Mouse (Mus musculus): Measurements from ENCODE around the gene Kirrel3.

Gene Kirrel3

GRCm38 (mm10) chr9:34703547-34704300, 218.0 kb downstream of the Kirrel3 start:
- no peak for DNase-seq

- no peak for DNase-seq
Observed at GRCm38 (mm10) chr9:34704357-34704756, 218.7 kb downstream of the Kirrel3 start.

GRCm38 (mm10) chr9:34706350-34706873, 220.7 kb downstream of the Kirrel3 start:
- DNase-seq: no peak

GRCm38 (mm10) chr9:34708691-34709090, 223.0 kb downstream of the Kirrel3 start:
- no peak for DNase-seq

GRCm38 (mm10) chr9:34711996-34712395, 226.3 kb downstream of the Kirrel3 start:
- DNase-seq: no peak

DNA sequence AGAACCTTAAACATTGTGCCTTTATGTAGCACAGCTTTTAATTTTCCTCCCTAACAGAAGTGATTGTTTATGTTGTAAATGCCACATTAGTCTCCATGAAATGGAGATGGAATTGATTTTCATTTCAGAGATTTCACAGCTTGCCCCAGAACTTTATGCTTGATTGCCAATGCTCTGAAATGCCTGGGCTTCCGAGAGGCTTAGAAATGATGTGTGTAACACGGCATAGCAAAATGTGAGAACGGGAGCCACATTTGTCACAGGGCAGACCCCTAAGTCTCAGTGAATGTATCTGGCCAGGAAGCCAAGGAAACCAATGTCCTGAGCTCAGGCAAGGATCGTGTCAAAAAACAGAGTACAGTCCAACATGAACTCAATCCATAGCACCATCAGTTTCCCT, 227.3 kb downstream of the Kirrel3 start:
- no peak for DNase-seq

- no peak for DNase-seq
Observed at GRCm38 (mm10) chr9:34713462-34713926, 227.8 kb downstream of the Kirrel3 start.

- DNase-seq: no peak
Observed at GRCm38 (mm10) chr9:34714996-34715619, 229.4 kb downstream of the Kirrel3 start.

DNA sequence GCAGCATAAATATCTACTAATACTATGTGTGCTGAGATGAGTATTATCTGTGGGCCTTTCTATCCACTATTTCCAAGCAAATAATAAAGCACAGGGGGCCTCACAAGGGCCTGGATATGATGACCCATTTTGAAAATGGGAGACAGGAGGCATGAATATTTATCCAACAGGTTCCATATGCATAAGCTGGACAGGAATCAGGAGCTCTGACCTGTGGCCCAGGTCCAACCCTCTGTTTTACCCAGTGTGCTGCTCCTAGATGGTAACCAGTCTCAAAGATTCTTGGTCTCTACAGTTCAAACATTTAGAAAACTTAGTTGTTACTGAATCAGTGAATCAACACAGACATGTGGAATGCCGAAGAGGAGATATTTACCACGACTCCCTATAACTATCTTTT, 230.8 kb downstream of the Kirrel3 start:
- DNase-seq: no peak

- no peak for DNase-seq
Observed at GRCm38 (mm10) chr9:34721478-34722197, 235.9 kb downstream of the Kirrel3 start.

- no peak for DNase-seq
Observed at GRCm38 (mm10) chr9:34722198-34722550, 236.5 kb downstream of the Kirrel3 start.

- DNase-seq: no peak
Observed at GRCm38 (mm10) chr9:34732507-34732906, 246.8 kb downstream of the Kirrel3 start.

- no peak for DNase-seq
Observed at GRCm38 (mm10) chr9:34733579-34733978, 247.9 kb downstream of the Kirrel3 start.

DNA sequence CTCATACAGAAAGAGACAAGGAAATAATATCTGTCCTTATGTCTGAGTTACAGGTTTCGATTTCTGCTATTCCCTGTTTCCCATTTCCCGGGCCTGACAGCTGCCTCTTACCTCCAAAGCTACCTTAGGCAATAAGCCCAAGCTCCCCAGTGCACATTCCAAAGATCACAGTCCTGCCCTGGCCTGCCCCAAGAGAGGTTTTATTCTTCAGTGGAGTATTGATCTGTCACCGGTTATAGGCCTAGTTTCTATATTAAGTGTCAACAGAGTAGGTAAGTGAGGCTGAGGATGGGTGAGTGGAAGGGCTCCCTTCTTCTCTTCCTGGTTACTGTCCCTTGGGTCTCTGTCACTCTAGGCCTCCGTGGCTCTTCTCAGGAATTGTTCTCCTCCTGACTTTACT, 249.3 kb downstream of the Kirrel3 start:
- no peak for DNase-seq

- no peak for DNase-seq
Observed at GRCm38 (mm10) chr9:34739431-34739830, 253.7 kb downstream of the Kirrel3 start.

DNA sequence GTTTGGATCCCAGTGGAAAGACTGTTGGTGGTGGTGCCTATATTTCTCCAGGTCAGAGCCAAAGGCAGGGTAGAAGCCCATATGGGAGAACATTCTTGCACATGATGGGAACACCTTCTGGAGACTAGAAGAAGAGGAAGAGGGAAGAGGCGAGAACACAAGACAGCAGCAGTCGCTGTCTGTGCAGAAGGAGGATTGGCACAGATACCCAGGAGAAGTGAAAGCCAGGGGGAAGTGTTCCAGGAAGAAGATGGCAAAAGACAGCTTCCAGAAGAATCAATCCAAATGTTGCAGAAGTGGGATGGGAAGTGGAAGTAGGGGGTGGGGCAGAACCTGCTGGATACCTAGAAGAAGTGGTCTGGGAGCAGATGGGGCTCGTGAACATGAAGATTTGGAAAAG, 255.1 kb downstream of the Kirrel3 start:
- DNase-seq: no peak

DNA sequence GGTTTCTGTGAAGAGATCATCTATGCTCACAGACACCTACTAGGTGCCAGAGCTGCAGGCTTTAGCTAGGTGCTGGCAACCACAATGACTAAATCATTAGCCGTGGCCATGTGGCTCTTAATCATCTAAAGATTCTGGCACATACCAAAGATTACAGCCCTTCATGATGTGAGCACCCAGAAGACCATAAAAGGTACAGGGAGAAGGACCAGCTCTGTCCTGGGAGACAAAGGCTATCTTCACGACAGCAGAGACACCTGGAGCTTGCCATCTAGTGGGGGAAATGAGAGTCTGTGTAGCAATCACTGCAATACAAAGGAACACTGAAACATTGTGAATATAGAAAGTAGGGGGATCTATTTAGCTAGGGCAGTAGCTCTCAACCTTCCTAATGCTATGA, 262.3 kb downstream of the Kirrel3 start:
- DNase-seq: no peak

GRCm38 (mm10) chr9:34749161-34749560, 263.5 kb downstream of the Kirrel3 start:
- no peak for DNase-seq

GRCm38 (mm10) chr9:34749877-34750276, 264.2 kb downstream of the Kirrel3 start:
- no peak for DNase-seq

- DNase-seq: no peak
Observed at GRCm38 (mm10) chr9:34750887-34751286, 265.2 kb downstream of the Kirrel3 start.

GRCm38 (mm10) chr9:34752076-34752800, 266.5 kb downstream of the Kirrel3 start:
- no peak for DNase-seq

DNA sequence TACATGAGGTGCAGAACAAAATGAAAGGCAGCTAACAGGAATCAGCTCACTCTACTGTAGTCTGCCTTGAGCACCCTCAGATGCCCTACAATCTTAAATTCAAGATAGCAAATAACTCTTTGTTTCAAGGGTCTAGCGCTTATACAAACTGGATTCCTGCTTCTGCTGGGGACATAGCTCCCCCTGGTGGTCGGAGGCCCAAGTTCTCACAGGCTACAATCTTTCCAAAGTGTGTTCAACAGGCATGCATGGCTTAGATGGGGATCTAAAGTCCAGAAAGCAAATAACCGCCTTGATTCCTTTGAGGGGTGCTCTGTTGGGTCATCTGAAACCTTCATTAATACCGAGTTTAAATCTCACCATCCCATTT, 267.1 kb downstream of the Kirrel3 start:
- DNase-seq: no peak

DNA sequence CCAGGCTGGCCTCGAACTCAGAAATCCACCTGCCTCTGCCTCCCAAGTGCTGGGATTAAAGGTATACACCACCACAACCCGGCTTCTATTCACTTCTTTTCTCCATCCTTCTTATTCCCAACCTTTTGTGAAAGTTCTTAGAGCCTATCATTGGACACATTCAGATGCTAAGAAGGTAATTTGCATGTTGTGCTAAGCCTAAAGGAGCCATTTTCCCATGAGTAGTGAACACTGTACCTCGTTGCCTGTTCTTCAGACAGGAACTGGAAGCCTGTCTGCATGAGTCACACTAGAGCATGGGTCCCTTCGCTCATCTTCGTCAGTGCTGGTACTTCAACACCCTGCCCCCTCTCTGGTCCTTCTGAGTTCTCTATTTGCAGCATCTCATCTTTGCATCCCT, 268.2 kb downstream of the Kirrel3 start:
- no peak for DNase-seq
